Mouse (Mus musculus) midbrain, postnatal 0 days (tissue): ENCODE measurements at regions not wholly inside any gene's neighbourhood (a gene's known extent, or its start where the extent isn't known, plus 50 kb on each side); places are given as distances from the start of the nearest gene placed in this dataset.

ENCODE experiments used
- ATAC-seq: fragments of 200-750 bp; cut with Nextera tagmentation; 2 replicates; pipeline ENCODE4 v1.8.0; 2017; ENCODE audit warnings: moderate number of reproducible peaks, mild to moderate bottlenecking, moderate TSS enrichment, moderate library complexity; ENCODE audit not compliant: low FRiP score
- DNase-seq: peaks from one replicate; pipeline ENCODE4 v3.0.0-alpha.2; 2015; ENCODE audit warnings: low spot score
- H3K27ac ChIP-seq: fragments of 300-500 bp; sonication (generic); 2 replicates; pipeline ENCODE4 v1.5.1; 2014; ENCODE audit warnings: low read depth, mild to moderate bottlenecking, low read length, mixed read lengths
- H3K27me3 ChIP-seq: fragments of 300-500 bp; sonication (generic); 2 replicates; pipeline ENCODE4 v1.6.1; 2014; ENCODE audit warnings: low read length, control low read depth, mixed read lengths; ENCODE audit not compliant: insufficient read depth
- H3K36me3 ChIP-seq: fragments of 300-500 bp; sonication (generic); 2 replicates; pipeline ENCODE4 v1.6.1; 2014; ENCODE audit warnings: low read length, control low read depth, mixed read lengths; ENCODE audit not compliant: insufficient read depth
- H3K4me1 ChIP-seq: fragments of 300-500 bp; sonication (generic); 2 replicates; pipeline ENCODE4 v1.6.1; 2014; ENCODE audit warnings: mild to moderate bottlenecking, control low read depth, antibody characterized with exemption, low read length, mixed read lengths; ENCODE audit not compliant: insufficient read depth
- H3K4me2 ChIP-seq: fragments of 300-500 bp; sonication (generic); 2 replicates; pipeline ENCODE4 v1.6.1; 2014; ENCODE audit warnings: low read depth, mild to moderate bottlenecking, low read length, mixed read lengths; ENCODE audit not compliant: poor library complexity, severe bottlenecking
- H3K4me3 ChIP-seq: fragments of 300-500 bp; sonication (generic); 2 replicates; pipeline ENCODE4 v1.5.1; 2014; ENCODE audit warnings: low read depth, mild to moderate bottlenecking, low read length, moderate library complexity
- H3K9ac ChIP-seq: fragments of 300-500 bp; sonication (generic); replicated peaks from 2 replicates; pipeline ENCODE4 v1.6.1; 2014; ENCODE audit warnings: mild to moderate bottlenecking, low read length, moderate library complexity, mixed read lengths; ENCODE audit not compliant: poor library complexity, severe bottlenecking
- H3K9me3 ChIP-seq: fragments of 300-500 bp; sonication (generic); 2 replicates; pipeline ENCODE4 v1.6.1; 2016; ENCODE audit warnings: low read length, control low read depth
- CTCF ChIP-seq: IDR thresholded peaks from 2 replicates; pipeline ENCODE4 v1.5.1; 2016; ENCODE audit warnings: antibody characterized with exemption, mild to moderate bottlenecking
- WGBS: fragments of 180-500 bp; shearing (Covaris S2); extraction: QIAGEN DNeasy Blood & Tissue Kit; methylation state at CpG from one replicate; pipeline ENCODE4 v1.1.7; 2014; 5-methylcytosine and 5-hydroxymethylcytosine counted together

- H3K4me1 ChIP-seq, result no peaks in the 10 kb centered on the region
- ATAC-seq (no peak), DNase-seq (no peak)
- no peaks in the 10 kb centered on the region for H3K36me3 ChIP-seq
- no peak overlapping the region for H3K27ac ChIP-seq
- no peak overlapping the region for H3K9ac ChIP-seq
- no peaks in the 10 kb centered on the region for H3K27me3 ChIP-seq
- no peak overlapping the region for H3K4me2 ChIP-seq
- WGBS, result 73% methylated on average over 3 of the region's 3 CpGs
- H3K4me3 ChIP-seq, result no peak overlapping the region
- no peaks in the 10 kb centered on the region for H3K9me3 ChIP-seq
- no peak for TF ChIP-seq CTCF
Measured at GRCm38 (mm10) chr11:10205257-10205656, 908.8 kb upstream of the Vwc2 start.
